Mouse (Mus musculus) ovary, adult 18-20 months (tissue): Measurements from ENCODE around the gene Palm.

ENCODE experiments used
- DNase-seq: peaks from one replicate; pipeline ENCODE4 v3.0.0; 2022; ENCODE audit warnings: low spot score, mixed read lengths

Palm gene

DNA sequence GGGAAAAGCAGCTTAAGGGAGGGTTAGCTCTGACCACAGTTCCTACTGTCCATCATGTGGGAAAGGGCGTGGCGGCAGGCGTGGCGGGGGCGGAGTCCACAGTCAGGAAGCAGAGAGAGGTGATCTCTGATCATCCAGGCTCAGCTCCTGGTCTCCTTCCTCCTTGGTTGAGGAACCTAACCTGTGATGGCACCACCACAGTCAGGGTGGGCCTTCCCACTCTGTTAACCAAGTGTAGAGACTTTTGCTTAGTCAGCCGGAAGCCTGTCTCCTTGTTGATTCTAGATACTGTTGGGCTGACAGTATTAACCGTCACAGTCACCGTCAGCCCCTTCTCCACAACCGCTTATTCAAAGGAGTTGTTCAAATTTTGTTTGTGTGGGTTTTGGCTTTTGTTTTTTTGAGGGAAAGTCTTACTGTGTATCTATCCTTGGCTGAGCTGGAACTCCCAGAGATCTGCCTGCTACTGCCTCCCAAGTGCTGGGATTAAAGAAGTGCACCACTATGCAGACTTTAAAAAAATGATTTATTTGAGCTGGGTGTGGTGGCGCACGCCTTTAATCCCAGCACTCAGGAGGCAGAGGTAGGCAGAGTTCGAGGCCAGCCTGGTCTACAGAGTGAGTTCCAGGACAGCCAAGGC lies 5.0 kb downstream of the Palm start:
- no peak for DNase-seq

DNA sequence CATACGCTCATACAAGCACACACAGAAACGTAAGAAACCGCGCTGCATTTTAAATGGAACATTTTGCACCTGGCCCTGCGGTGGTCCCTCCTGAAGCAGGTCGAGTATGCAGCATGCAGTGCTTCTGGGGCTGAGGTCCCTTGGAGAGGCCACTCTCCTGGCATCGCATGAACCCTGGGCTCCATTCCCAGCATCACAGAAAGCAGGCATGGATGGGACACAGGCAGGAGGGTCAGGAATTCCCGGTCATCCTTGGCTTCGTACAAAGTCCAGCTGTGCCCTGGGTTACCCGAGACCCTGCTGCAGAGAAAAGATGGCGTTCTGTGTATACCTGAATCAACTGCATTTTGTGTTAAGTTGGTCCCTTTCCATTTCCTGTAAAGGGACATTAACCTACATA lies 7.1 kb downstream of the Palm start:
- no peak for DNase-seq

DNA sequence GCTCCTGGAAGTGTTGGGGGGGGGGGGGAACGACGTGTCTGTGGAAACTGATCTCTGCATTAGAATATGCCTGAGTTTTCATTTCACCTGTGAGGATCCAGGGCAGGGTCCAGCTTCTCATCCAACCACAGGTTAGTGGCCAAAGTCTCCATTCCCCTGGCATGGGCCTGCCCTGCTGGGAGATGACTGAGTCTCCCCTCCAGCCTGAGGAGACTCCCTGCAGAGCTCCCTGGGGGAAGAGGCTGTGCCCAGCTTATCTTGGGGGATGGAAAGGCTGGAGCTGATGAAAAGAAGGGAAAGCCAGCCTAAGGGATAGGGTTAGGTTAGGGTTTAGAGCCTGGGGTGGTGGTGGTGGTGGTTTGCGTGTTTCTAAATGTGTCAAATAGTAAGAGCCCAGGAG lies 8.5 kb downstream of the Palm start:
- DNase-seq = no peak

DNA sequence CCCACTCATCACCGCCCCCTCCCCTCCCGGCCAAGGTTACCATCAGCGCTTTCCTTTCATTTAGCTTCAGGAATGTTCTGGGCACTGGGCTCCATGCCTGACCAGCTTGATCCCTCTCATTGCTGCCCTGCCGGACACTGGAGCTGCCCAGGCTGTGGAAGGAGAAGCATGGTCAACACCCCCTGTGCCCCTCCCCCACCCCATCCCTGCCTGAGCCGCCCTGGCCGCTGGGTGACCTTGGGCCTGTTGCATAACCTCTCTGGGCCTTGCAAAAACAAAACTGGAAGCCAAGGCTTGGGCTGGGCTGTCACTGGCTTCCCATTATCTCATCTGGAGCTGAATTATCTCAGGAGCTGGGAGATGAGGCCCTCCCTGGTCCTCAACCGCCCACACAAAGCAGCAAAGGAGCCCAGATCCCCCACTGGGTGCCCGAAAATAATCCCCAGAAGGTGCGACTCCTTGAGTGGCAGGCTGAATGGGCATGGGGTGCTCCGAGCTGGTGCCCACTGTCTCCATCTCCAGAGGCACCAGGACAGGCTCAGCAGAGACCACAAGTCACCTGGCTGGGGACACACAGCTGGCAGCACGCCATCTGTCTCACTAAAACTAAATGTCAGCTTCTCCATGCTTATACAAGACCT lies 9.1 kb downstream of the Palm start:
- DNase-seq = peak; percentile 88

DNA sequence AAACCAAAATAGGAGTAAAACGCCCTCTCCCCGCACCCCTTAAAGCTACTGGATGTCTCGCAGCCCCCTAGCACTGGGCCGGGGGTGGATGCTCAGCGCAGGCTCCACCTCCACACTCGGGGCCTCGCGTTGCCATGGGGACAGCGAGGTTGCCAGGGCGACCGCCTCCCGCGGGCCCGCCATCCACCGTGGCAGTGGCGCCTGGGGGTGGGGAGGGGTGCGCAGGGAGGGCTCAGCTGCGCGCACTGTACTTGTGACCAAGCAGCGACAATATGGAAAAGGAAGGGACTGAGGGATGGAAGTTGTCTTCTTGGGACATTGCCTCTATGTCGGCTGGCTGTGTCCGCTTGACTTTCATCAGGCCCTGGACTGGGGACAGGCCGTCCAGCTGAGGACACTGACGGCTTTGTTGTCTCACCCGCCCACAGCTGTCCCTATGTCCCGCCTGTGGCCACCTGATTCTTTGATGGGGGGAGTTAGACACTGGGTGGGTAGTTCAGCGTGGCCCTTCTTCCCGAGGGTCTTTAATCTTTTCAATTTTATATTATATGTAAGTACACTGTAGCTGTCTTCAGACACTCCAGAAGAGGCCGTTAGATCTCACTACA lies 10.4 kb downstream of the Palm start:
- DNase-seq = no peak

DNA sequence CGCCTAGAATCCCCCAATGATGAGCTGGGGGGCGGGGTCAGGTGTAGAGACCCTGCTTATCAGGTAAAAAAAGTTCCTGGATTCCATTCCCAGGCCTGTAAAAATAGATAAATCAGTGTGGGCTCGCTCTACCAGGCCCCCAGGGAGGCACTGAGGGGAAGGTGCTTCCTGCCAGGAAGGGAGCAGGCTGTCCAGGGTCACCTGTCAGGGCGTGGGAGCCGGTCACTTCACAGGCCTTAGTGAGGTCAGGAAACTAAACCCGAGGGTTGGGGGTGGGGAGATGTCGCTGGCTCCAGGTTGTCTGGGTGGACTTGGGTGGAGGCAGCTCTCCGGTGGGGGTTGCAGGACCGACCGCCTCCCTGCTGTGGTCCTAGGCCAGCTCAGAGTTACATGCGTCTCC lies 12.3 kb downstream of the Palm start:
- no peak for DNase-seq

DNA sequence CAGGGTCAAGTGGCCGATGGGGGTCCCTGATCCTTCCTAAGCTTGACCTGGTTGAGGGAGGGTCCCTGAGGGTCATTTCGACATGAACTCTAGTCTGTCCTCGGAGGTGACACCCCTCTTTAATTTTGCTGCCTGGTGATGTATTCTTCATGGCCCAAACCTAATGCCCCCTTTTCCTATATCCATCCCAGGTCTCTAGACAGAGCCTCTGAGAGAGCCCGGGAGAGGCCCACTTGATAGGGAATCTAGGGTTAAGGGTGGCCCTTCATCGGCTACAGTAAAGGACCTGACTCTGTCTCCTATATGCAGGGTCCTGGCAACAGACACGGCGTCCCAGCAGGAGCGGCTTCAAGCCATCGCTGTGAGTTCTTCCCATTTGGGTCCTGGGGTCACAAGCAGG lies 13.0 kb downstream of the Palm start:
- DNase-seq = no peak

DNA sequence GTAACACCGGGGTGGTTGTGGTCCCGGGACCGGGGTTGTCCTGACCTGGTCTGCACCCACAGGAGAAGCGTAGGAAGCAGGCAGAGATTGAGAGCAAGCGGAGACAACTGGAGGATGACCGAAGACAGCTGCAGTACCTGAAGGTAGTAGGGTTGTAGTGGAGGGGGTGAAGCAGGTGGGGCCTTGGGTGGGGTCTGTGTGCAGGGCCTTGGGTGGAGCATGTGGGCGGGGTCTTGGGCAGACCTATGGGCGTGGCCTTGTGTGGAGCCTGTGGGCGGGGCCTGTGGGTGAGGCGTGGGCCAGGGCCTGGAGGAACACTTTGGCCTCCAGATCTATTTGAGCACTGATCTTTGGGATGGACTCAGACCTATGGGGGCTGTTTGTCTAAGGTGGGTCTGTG lies 13.6 kb downstream of the Palm start:
- no peak for DNase-seq

DNA sequence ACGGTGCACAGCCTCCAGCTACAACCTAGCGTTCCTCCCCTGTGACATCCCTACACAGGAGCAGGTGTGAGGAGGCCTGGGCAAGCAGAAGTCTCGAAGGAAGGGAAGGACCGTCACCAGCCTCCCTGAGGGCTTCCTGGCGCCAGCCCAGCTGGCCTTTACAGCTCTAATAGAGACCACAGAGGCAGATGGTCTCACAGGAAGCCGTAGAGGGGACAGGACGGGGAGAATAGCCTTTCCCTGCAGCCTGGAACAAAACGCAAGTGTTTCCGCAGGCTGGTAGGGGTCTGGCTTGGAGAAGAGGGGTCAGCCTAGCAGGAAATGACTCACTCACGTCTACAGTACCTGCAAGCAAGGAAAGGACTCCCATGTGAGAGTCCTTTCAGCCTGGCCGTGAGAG lies 14.5 kb downstream of the Palm start:
- DNase-seq = no peak

DNA sequence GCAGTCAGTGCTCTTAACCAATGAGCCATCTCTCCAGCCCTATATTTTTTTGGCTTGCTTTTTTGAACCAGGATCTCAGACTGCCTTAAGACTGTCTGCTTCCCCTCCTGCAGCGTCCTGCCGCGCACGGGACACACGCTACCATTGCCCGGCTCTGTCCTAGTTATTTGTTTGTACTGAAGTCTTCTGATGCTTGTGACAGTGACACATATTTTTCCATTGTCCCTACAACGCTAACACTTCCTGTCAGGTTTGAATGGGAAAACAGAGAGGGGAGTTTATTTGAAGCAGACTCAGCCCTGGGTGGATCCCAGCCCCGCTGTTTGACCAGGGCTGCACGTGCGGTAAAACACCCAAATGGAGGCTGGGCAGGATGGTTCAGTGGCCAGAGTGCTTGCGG lies 15.4 kb downstream of the Palm start:
- no peak for DNase-seq

DNA sequence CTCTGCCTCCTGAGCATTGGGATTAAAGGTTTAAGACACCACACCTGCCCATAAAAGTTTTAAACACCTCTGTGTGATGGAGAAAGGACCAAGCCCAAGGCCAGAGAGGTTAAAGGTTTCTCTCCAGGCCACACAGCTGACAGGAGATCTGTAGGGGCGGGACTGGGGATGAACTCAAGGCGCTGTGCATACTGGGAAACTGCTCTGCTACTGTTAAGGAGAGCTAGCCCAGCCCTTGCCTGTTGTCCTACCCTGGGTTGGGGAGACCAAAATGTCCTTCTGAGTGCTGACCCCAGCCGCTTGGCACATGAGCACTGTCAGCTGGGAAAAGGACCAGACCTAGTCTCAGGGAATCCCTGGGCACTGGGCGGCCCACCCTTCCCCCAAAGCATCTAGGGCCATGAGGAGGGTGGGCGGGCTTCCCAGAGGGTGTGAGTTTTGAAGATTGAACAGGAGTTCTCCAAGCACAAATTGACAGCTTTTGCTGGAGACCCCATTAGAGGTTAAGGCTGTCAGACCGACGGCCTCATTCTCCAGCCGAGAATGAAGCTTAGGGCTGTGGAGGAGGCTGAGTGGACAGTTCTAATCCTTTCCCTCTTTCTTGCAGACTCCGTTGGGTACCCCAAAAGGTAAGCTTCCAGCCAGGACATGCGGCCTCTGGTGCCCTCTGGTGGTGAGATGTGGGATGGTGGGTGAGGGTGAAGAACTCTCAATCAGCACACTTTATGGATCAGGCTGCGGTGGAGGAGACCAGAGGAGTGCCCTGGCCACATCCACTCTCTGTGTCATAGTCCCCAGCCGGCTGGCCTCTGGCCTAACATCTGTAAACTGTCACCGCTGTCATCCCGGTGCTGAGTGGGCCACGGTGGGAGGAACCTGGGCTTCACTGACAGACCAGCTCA lies 18.6 kb downstream of the Palm start:
- no peak for DNase-seq

DNA sequence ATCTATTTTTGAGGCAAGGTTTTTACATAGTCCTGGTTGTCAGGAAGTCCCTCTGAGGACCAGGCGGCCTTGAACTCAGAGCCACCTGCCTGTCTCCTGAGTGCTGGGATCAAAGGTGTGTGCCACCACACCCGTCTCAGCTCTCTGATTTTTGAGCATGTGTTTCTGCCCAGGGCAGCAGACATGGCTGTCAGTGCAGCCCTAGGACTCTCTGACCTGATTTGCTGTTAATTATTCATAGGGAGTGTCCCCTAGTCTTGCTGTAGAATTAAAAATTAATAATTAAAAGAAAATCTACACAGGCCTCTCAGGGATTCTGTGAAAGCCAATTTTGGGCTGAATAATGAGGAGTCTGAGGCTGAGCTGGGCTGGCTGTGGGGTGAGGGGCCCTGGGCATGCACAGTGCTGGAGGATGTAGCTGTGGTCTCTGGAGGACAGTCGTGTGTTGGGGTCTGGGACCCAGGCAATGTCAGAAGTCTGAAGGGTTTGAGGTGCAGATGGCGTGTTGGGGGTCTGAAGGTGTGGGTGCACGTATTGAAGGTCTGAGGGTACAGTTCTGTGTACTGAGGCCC lies 21.0 kb downstream of the Palm start:
- DNase-seq = no peak

DNA sequence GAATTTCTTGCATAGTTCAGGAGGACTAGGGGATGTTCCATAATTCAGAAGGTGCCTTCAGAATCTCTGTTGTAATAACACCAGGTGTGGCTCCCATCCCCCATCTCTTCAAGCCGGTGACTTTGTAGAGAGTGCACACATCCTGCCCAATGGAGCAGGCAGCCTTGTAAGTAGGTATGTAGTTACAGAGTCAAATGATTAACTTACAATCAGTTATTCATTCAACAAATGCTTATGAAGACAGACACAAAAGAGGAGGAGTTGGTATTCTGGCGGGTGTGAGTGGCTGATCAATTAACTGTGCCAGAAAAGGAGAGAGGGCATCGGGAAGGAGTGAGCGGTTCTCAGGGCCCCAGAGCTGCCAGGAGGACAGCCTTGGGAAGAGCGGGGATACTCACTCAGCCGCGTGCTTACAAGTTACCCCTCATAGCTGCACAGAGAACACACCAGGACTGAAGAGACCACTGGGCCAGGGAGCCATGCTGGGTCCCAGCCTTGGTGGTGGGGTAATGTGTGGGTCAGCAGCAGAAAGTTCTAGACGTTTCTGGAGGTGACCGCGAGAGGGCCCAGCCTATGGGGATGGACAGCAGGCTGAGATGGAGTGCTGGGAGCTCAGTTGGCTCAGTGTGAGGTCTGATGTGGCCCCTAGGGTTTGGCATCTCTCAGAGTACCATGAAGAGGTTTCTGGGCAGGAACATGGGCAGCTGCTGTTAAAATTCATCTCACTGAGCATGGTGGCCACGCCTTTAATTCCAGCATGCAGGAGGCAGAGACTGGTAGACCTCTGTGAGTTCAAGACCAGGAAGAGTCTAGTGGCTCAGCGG lies 22.5 kb downstream of the Palm start:
- DNase-seq = no peak

DNA sequence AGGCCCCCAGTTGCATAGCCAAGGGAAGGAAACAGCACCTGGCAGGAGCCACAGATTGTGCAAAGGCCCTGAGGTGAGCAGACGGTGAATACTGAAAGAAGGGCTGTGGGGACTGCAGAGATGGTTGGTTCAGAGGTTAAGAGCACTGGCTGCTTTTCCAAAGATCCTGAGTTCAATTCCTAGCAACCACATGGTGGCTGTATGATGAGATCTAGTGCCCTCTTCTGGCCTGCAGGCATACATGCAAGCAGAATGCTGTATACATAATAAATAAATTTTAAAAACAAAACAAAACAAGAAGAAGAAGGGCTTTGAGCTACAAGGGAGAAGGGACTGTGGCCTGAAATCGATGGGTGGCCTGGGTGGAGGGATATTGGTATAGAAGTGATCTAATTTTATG lies 23.7 kb downstream of the Palm start:
- DNase-seq = no peak

DNA sequence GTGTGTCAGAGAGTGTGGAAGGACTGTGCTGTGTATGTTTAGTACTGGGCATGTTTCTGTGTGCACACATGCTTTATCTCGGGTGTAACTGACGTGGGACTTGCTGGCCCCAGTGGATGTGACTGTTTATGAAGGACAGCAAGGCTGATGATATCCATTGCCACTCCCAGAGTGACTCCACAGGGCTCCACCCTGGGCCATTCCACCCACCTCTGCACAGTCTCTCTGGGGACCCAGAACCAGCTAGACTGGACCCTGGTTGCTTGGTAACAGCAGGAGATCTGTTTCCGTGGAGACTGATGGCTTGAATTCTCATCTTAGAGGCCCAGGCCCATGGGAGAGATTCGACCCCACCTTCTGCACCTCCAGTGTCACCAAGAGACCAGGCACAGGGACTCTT lies 24.9 kb downstream of the Palm start:
- DNase-seq = no peak

DNA sequence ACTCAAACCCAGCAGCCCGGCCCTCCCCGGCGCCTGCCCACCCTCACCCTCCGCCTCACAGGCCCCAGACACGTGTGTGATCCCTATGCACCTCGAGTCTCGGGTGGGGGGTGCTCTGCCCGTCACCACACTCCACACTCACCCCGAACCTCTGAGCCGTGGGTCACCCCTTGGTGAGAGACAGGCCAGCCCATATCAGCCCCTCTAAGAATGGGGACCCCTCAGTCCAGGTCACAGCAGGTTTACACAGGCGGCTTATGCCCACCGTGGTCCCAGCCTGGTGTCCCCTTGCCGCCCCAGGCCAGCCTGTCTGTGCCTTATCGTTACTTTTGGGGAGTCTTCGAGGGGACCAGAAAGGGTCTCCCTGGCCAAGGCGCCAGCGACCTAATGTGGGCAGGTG lies 26.2 kb downstream of the Palm start:
- DNase-seq = no peak

DNA sequence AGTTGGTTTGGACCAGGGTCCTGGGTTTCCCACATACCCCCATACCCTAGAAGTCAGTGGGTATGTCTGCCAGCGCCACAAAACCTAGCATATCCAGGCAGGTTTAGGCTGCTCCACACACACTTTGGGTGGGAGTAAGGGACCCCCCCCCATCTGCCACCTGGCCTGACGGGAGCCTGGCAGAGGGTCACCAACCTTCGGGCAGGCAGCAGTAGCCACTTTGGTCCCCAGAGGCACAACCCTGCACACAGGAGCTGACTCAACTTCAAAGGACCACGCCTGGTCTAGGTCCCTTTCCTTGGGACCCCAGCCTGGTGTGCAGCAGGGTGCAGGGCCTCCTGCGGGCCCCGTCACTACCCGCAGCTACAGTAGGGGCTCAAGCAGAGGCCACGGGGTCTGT lies 26.9 kb downstream of the Palm start:
- no peak for DNase-seq

DNA sequence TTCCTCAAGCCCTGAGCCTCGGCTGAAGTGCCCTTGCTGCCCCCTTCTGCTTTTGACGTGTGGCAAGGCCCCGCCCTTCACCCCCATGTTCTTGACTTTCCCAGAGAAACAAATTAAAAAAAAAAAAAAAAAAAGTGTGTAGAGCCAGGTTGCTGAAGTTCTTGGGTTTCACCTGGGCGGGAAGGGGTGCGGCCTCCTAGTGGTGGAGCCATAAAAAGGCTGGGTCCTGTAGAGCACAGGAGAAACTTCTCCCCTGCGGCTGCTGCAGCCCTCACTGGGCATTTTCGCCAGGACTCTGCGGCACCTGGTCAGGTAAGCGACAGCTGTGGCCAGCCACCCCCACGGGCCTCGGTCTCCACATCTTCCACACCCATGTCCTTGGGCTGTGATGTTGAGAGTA lies 27.4 kb downstream of the Palm start, which contains the start of gene Misp:
Gene Misp, plus strand, starts transcription at position 208 of the 400 bp plus-strand sequence.
- DNase-seq = no peak

DNA sequence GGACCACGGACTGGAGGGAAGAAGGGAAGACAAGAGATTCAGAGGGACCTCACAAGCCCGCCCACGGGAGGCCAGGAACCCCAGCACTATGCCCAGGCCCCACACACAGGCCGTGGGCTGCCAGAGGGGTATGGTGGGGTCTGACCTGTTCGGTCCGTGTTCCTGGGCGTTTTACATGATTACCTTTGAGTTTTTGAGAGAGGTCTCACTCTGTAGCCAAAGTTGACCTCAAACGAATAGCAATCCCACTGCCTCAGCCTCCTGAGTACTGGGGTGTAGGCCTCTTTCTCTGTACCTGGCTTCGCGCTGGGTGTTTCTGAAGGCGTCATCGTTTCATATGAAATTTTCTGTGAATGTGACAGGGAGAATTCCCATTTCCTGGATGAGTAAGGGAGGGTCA lies 28.4 kb downstream of the Palm start:
- no peak for DNase-seq

DNA sequence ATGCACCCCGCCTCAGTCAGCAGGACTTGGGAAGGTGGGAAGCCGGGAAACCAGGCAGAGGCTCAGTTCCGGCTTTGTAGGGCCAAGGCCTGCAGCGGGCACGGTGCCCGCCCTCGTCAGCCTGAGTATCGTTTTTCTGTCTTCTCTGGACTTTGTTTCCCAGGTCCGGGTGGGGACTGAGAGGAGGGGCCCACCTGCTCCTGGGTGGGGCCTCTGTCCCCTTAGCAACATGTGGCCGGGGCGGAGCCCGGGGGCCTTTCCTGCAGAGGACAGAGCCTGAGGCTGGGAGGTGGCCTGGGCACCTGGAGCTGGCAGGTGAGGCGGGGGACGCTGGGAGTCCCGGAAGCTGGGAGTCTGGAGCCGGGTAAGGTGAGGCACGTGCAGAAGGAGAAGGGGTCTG lies 29.0 kb downstream of the Palm start:
- no peak for DNase-seq

DNA sequence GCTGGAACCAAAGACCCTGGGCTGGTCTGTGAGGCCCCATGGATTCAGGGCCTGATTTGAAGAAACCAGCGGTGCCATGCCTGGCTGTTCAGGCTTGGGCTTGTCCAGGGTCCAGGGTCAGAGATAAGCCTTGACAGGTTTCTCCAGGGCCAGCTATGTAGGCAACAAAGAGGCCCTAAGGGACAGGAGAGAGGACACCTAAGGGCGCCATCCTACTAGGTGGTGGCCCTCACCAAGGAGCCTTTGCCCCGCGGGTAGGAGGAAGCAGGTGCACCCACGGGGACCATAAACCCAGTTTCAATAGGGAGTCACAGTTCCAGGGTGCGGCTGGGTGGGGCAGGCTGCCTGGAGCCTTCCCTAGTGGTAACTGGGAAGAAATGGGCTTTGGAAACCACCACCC lies 29.6 kb downstream of the Palm start:
- no peak for DNase-seq

DNA sequence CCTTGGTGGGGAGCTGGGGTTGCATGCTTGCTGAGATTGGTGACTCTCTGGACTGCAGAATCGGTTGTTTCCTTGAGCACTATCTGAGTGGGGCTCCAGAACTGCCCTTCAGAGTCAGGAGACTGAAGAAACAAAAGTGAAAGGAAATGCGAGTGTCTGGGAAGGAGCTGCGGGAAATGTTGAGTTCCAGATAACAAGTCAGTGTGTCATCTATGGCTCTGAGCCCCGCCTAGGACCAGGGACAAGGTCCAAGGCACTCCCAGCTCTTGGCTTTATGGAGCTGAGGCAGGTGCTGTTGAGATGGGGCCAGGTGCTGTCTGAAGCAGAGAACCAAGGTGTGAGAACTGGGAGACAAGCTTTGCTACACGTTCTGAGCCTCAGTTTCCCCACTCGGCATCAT lies 31.0 kb downstream of the Palm start:
- no peak for DNase-seq
